Mouse (Mus musculus) kidney, adult 2 months (tissue): ENCODE data around the gene Ddhd1.

ENCODE experiments used
- CTCF ChIP-seq: fragments of 200-500 bp; conservative IDR thresholded peaks from 2 replicates; pipeline ENCODE4 v1.5.1; 2011; ENCODE audit warnings: low read depth, mild to moderate bottlenecking, control low read depth, low read length, moderate library complexity, mixed read lengths; ENCODE audit not compliant: insufficient read depth, insufficient read length
- POLR2A ChIP-seq: fragments of 200-500 bp; IDR thresholded peaks from one replicate; pipeline ENCODE4 v1.6.1; 2011; ENCODE audit warnings: low read depth, low read length, control low read depth

DNA sequence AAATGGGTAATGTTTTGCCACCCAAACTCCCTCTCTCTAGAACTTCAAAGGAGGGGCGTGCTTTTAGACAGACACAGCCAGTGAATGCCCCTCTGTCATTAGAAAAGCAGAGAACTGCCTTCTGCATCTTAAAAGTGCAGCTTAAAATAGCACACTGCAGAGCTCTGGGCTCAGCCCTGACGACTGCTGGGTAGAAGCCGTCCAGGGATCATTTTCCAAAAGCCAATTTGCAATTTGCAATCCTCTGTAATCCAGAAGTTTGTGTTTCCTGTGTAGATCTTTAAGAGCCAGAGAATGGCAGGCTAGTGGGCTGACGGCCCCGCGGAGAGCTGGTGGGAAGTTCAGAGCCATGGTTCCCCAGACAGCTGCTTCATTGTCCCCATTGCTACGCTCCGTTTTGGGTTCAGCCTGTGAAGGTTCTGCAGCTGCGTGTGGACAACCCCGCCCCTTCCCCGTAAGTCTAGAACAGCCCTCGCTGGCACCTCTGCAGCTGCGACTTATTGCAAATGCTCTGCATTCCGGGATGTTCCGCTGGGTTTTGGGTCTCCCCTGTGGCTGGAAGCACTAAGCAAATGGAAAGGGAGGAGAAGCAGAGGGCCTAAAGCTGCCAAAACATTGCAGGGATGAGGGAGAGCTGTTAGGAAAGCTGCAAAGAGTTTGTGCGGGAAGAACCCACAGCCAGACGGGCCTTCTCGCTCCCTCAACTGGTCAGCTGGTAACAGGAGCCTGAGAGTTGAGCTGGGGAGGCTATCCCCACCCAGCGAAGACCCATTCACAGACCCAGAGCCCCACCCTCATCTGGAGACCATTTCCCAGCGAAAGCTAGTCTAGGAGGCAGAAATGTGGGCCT lies 92.5 kb downstream of the Ddhd1 start:
- TF ChIP-seq POLR2A (no peak), CTCF (no peak)
